Mouse (Mus musculus) activated CD4-positive, CD25-positive, alpha-beta regulatory T cell, adult 4 months (primary cell): ENCODE measurements around the gene Tmem74b. TPM values are rescaled to one million over a fixed set of nuclear protein-coding genes. Genes with fewer than 3 reads are reported as not detected.

Source experiments
- ATAC-seq: one replicate; pipeline ENCODE4 v1.8.0; 2017
- polyA plus RNA-seq, 2 experiments: library from polyadenylated mRNA; unstranded; fragments of 100-300 nt; shearing (Covaris generic); gene quantifications; one replicate each; pipeline ENCODE4 v1.2.1; 2017

Gene Tmem74b
- not detected for polyA plus RNA-seq

- ATAC-seq: no peak
These were observed at the start of gene Tmem74b for GRCm38 (mm10) chr2:151701231-151702145. Tmem74b (plus strand) TSS chr2:151702008.

GRCm38 (mm10) chr2:151652053-151652452, 49.8 kb upstream of the Tmem74b start:
- ATAC-seq: no peak

DNA sequence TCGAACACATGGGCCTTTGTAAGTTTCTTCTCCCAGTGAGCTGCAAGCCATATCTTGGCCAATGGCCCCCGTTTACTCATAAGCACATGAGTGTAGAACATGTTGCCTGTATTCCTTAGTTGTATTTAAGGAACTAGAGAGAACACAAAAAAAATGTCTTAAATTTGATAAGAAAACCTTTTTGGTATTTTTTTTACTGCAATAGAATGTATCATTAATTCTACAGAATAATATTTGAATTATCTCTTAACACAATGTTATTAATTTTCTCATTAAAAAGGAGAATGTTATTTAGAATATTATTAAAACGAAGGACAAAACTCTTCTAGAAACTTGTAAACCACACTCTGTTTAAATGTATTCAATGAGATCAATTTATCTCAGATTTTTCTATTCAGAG, 33.4 kb upstream of the Tmem74b start, which contains the start of gene Rad21l:
Gene Rad21l (minus strand): TSS at position 101 of the 400 bp plus-strand sequence.
- ATAC-seq: no peak

GRCm38 (mm10) chr2:151670026-151670967, 31.5 kb upstream of the Tmem74b start:
- ATAC-seq: no peak

DNA sequence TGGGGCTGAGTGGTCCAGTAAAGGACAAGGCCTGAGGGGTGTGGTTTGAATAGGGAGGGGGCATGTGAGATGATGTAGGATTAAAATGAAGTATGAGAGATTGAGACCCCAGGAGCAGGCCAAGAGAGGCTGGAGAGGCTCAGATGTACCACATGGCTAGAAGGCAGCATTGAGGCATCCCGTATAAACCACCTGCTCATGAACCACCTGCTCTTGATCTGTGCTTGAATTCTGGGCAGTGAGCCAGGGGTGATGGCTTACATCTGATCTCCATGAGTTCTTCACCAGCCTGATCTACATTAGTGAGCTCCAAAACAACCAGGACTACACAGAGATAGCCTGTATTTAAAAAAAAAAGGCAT, 30.9 kb upstream of the Tmem74b start:
- ATAC-seq: no peak

- peak; percentile 46 for ATAC-seq
These were observed 25.6 kb upstream of the Tmem74b start for GRCm38 (mm10) chr2:151676234-151676633.

- no peak for ATAC-seq
These were observed 19.5 kb upstream of the Tmem74b start for GRCm38 (mm10) chr2:151682357-151682756.

DNA sequence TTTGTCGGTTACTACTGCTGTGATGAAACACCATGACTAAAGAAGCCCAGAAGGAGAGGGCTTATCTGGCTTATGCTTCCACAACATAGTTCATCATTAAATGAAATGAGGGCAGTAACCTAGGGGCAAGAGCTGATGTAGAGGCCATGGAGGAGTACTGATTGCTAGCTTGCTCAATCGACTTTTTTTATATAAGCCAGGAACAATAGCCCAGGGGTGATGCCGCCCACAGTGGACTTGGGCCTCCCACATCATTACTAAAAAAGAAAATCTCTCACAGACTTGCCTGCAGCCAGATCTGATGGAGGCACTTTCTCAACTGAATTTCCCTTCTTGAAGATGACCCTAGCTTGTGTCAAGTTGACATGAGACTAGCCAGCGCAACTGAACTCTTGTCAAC, 18.8 kb upstream of the Tmem74b start:
- no peak for ATAC-seq

DNA sequence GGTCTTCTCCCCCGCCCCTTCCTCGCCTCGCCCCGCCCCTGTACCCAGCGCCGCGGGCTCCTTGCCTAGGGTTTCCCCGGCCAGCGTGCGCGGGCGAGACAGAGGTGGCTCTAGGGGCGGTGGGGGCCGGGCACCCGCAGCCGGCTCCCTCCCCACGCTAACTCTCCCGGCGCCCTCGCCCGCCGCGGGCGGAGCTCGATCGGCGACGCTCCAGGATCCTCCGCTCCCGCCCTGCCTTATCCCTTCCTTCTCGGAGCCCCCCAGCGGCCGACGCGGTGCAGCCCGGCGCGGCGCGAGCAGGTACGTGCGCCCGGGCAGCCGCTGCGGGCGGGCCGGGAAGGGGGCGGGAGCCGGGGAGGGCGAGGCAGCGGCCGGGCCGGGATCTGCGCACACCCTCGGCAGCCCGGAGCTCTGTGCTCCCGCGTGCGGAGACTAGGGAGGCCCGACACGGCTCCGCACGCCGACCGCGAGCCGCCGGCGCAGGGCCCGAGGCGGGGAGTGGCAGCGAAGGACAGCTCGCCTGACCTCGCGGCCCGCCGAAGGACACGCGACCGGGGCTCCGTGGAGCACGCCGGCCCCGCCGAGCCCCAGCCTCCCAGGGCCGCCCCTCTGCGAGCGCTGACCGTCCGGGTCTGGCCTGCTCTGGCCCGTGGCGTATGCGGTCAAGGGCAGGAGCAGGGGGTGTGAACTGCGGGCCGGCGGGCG, 490 bp downstream of the Tmem74b start:
- ATAC-seq: no peak

DNA sequence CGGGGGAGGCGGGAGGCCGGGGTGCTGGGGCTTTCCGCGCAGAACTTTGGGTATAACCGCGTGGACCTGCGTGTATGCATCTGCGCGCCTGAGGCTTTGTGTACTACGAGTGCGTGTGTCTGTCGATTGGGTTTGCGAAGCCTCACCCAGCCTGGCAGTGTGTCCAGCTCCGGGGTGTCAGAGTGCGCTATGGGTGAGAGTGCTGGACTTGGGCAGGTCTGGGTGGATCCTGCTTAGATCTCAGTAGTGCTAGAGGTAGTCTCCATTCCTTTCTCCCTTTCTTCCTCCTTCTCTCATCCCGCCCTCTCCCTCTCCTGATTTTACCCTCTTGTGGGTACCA, 1.0 kb downstream of the Tmem74b start:
- no peak for ATAC-seq

DNA sequence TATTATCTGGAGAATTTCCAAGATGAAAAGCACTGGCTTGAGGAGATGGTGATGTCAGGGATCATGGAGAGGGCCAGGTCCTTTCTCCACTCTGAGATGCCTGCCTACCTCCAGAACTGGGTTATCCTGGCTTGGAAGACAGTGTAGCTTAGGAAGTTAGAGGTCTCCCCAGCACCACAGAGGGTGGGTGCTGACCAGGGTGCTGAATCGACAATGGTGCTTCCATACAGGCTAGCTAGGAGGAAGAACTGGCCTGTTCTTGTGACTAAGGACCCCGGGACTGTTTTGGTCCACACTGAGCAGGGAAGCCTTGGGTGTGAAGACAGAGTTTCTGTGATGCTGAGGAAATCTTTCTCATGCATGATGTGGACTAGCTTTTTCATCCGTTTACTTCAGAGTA, 10.8 kb downstream of the Tmem74b start:
- no peak for ATAC-seq

GRCm38 (mm10) chr2:151715526-151715925, 13.7 kb downstream of the Tmem74b start:
- no peak for ATAC-seq

GRCm38 (mm10) chr2:151716318-151717055, 14.7 kb downstream of the Tmem74b start:
- no peak for ATAC-seq

DNA sequence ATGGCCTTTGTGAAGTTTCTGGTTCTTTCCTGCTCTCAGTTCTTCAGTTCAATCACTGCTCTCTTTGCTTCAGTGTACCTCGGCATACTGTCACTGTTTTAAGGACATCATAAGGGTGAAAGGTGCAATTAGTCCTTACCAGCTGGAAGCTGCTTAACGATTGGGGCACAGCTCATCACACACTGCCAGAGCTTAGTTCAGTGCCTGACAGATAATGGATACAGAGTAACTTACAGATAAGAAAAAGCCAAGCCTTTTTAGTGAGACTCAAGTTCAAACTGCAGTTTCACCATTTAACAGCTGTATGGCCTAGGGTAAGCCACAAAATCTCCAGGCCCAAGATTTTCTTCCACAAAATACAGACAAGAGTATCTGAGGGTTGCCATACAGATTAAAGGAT, 22.3 kb downstream of the Tmem74b start:
- ATAC-seq: no peak

GRCm38 (mm10) chr2:151733151-151733865, 31.5 kb downstream of the Tmem74b start:
- ATAC-seq: no peak

DNA sequence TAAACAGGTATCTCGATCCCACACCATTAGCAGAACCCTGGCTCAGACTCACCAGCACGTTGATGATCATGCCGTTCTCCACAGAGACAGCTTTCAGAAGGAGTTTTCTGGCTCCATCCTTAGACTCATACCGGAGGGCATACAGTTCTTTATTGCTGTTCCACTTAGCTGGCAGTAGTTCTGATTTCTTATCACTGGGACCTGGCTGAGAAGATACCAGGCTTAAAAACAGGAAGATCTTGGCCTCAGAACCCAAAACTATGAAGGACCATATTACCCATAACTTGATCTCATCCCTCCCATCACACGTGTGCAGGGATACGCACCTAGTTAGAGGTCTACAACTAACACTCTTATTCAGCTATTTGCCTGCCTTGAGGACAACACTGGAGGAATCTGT, 33.6 kb downstream of the Tmem74b start:
- ATAC-seq: no peak

DNA sequence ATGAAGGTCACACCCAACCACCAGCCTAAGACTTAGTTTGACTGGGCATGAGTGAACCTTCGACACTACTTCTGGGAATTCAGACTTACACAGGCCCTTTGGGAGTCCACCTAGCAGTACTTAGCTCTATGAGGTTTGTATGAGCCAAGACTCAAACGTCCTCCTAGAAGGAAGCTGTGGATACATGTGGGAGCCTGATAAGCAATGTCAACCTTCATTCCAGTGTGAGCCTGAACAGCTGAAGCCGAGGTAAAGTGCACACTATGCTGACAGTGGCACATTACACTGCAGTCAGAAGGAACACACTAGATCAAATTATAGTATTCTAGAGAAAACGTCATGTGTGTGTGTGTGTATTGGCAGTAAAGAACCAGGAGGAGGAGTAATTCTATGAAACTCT, 36.7 kb downstream of the Tmem74b start:
- no peak for ATAC-seq

GRCm38 (mm10) chr2:151739081-151739480, 37.3 kb downstream of the Tmem74b start:
- ATAC-seq: no peak

DNA sequence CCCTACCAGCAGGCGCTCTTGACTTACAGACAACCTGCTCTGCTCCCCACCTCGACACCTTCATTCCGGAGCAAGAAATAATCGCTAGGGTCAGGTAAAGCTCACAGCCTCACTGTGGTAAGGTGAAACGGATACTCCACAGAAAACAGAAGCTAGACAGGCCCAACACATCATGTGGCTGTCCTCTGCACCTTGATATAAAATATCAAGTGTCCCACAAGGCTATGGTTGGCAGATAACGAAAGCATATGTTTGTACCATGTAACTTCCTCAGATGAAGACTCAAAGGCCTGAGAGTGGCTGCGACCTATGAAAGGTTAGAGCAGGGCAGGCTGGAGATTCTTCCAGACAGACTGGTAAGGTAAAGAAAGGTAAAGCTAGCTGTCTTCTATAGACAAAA, 37.7 kb downstream of the Tmem74b start:
- ATAC-seq: no peak

GRCm38 (mm10) chr2:151740741-151741526, 39.1 kb downstream of the Tmem74b start:
- peak; percentile 94 for ATAC-seq

- ATAC-seq: no peak
These were observed 40.3 kb downstream of the Tmem74b start for GRCm38 (mm10) chr2:151742084-151742483.
